Comparison of ENCODE assay signal across 9 mouse cellular contexts in genomic region chr6:88202921-88203690, GRCm38 (mm10). TPM values are rescaled to one million over a fixed set of nuclear protein-coding genes. Genes with fewer than 3 reads are reported as not detected.
DNase-seq lines count a peak whose midpoint lies in the region; ATAC-seq and TF ChIP-seq lines count a peak whose summit lies in the region.
"Had no signal": no experiment of that assay in that cellular context is flagged by ENCODE, and none has a peak within 500 bp of the region (broad histone marks: within the 10 kb centered on the region; RNA-seq: fewer than 3 reads in every experiment).

No protein-coding gene starts in this region.

- TF ChIP-seq EP300 in liver, embryonic 14.5 days (IDR thresholded peaks at IDR 0.05; ENCODE audit: low read depth): peak; percentile 64

- peak; percentile 57 to 72 (median 70) for DNase-seq in liver, embryonic 14.5 days (ENCODE audit: low read depth in 3 of 3, low spot score in 3 of 3)
- DNase-seq in spleen, adult 18-20 months: no peak
- no peak for DNase-seq in layer of hippocampus, postnatal 10 days (ENCODE audit: low spot score in 2 of 2)

- no peak for TF ChIP-seq CTCF in embryonic fibroblast, embryonic 13.5 days (IDR thresholded peaks at IDR 0.05; ENCODE audit: borderline replicate concordance, insufficient read depth, low read length)
- no peak for TF ChIP-seq CTCF in liver, embryonic 14.5 days (IDR thresholded peaks at IDR 0.05; ENCODE audit: low read depth)

- no peak overlapping the region for H3K27ac ChIP-seq in forebrain, embryonic 12.5 days
- no peak overlapping the region for H3K27ac ChIP-seq in forebrain, embryonic 16.5 days (ENCODE audit: low read length)
- H3K27ac ChIP-seq in embryonic fibroblast, embryonic 13.5 days (ENCODE audit: insufficient read depth, low read length): peak overlapping the region; percentile 86
- H3K27ac ChIP-seq in hindbrain, embryonic 16.5 days (ENCODE audit: low read depth, low read length): no peak overlapping the region
- H3K27ac ChIP-seq in liver, embryonic 14.5 days: no peak overlapping the region
- H3K27ac ChIP-seq in stomach, embryonic 14.5 days (ENCODE audit: low read length): no peak overlapping the region; the same call in 1 of the 2 replicates

- no peak for TF ChIP-seq POLR2A in embryonic fibroblast, embryonic 13.5 days (IDR thresholded peaks at IDR 0.05; ENCODE audit: low read depth, low read length)

- no peaks in the 10 kb centered on the region for H3K9me3 ChIP-seq in forebrain, embryonic 12.5 days
- no peaks in the 10 kb centered on the region for H3K9me3 ChIP-seq in forebrain, embryonic 16.5 days (ENCODE audit: control insufficient read depth, low read length)
- H3K9me3 ChIP-seq in hindbrain, embryonic 16.5 days (ENCODE audit: control insufficient read depth, low read length): no peaks in the 10 kb centered on the region
- H3K9me3 ChIP-seq in liver, embryonic 14.5 days (ENCODE audit: control insufficient read depth, low read length): no peaks in the 10 kb centered on the region
- H3K9me3 ChIP-seq in stomach, embryonic 14.5 days (ENCODE audit: control insufficient read depth, low read depth, low read length): no peaks in the 10 kb centered on the region

- H3K4me2 ChIP-seq in forebrain, embryonic 12.5 days: no peak overlapping the region
- H3K4me2 ChIP-seq in forebrain, embryonic 16.5 days (ENCODE audit: low read length): no peak overlapping the region
- 0 out of 2 replicates have a peak overlapping the region, but pooled peaks have one; percentile 15 for H3K4me2 ChIP-seq in hindbrain, embryonic 16.5 days (ENCODE audit: low read length)
- peak overlapping the region; percentile 23 for H3K4me2 ChIP-seq in liver, embryonic 14.5 days (ENCODE audit: low read depth)
- H3K4me2 ChIP-seq in stomach, embryonic 14.5 days (replicated peaks; ENCODE audit: low read depth, low read length): peak overlapping the region; percentile 22; the same call in 1 of the 2 replicates

- WGBS in forebrain, embryonic 12.5 days: 3% methylated on average over 24 of the region's 24 CpGs
- WGBS in forebrain, embryonic 16.5 days: 2% methylated on average over 24 of the region's 24 CpGs
- 4% methylated on average over 24 of the region's 24 CpGs for WGBS in hindbrain, embryonic 16.5 days
- WGBS in liver, embryonic 14.5 days (ENCODE audit: insufficient replicate concordance): 1% methylated on average over 24 of the region's 24 CpGs
- 1% methylated on average over 24 of the region's 24 CpGs for WGBS in stomach, embryonic 14.5 days

- no peak overlapping the region for H3K9ac ChIP-seq in forebrain, embryonic 12.5 days
- H3K9ac ChIP-seq in forebrain, embryonic 16.5 days (replicated peaks; ENCODE audit: low read depth, low read length): no peak overlapping the region
- H3K9ac ChIP-seq in hindbrain, embryonic 16.5 days (ENCODE audit: low read depth, low read length): no peak overlapping the region
- no peak overlapping the region for H3K9ac ChIP-seq in liver, embryonic 14.5 days (replicated peaks)
- no peak overlapping the region for H3K9ac ChIP-seq in stomach, embryonic 14.5 days (replicated peaks; ENCODE audit: low read depth, low read length)

- H3K4me1 ChIP-seq in forebrain, embryonic 12.5 days: peaks cover 25% of the 10 kb centered on the region
- H3K4me1 ChIP-seq in forebrain, embryonic 16.5 days (replicated peaks; ENCODE audit: control insufficient read depth, insufficient read depth, low read length): peaks cover 8% of the 10 kb centered on the region
- H3K4me1 ChIP-seq in embryonic fibroblast, embryonic 13.5 days (ENCODE audit: control insufficient read depth, insufficient read depth, low read length): peaks cover 9% of the 10 kb centered on the region; the same call in 1 of the 2 replicates
- peaks cover 5% of the 10 kb centered on the region for H3K4me1 ChIP-seq in hindbrain, embryonic 16.5 days (ENCODE audit: control insufficient read depth, insufficient read depth, low read depth, low read length)
- H3K4me1 ChIP-seq in liver, embryonic 14.5 days (replicated peaks; ENCODE audit: control insufficient read depth in 2 of 2, insufficient read depth in 2 of 2, low read length in 1 of 2): peaks cover 2 to 4% of the 10 kb centered on the region in 2 experiments; a peak in 2 of 4 replicates
- H3K4me1 ChIP-seq in stomach, embryonic 14.5 days (ENCODE audit: control insufficient read depth, insufficient read depth, low read length): peaks cover 16% of the 10 kb centered on the region

- H3K36me3 ChIP-seq in forebrain, embryonic 12.5 days (replicated peaks): no peaks in the 10 kb centered on the region
- H3K36me3 ChIP-seq in forebrain, embryonic 16.5 days (ENCODE audit: control insufficient read depth, insufficient read depth): no peaks in the 10 kb centered on the region
- no peaks in the 10 kb centered on the region for H3K36me3 ChIP-seq in hindbrain, embryonic 16.5 days (ENCODE audit: control insufficient read depth, insufficient read depth, low read length)
- no peaks in the 10 kb centered on the region for H3K36me3 ChIP-seq in liver, embryonic 14.5 days (replicated peaks; ENCODE audit: control insufficient read depth, insufficient read depth, low read depth)
- H3K36me3 ChIP-seq in stomach, embryonic 14.5 days (ENCODE audit: control insufficient read depth, insufficient read depth, low read length): no peaks in the 10 kb centered on the region

- peaks cover 99% of the 10 kb centered on the region for H3K27me3 ChIP-seq in forebrain, embryonic 12.5 days
- H3K27me3 ChIP-seq in forebrain, embryonic 16.5 days (replicated peaks; ENCODE audit: control insufficient read depth, insufficient read depth, low read length): peaks cover 88% of the 10 kb centered on the region
- H3K27me3 ChIP-seq in hindbrain, embryonic 16.5 days (replicated peaks; ENCODE audit: control insufficient read depth, insufficient read depth, low read length): peaks cover 57% of the 10 kb centered on the region
- peaks cover 63% of the 10 kb centered on the region for H3K27me3 ChIP-seq in liver, embryonic 14.5 days (ENCODE audit: control insufficient read depth, insufficient read depth, low read length)
- peaks cover 79% of the 10 kb centered on the region for H3K27me3 ChIP-seq in stomach, embryonic 14.5 days (ENCODE audit: control insufficient read depth, insufficient read depth, low read length)

- ATAC-seq in forebrain, embryonic 12.5 days (ENCODE audit: low FRiP score): 0 out of 2 replicates have a peak, but pooled peaks have one; percentile 21
- ATAC-seq in forebrain, embryonic 16.5 days: no peak
- ATAC-seq in hindbrain, embryonic 16.5 days: no peak
- peak; percentile 66 for ATAC-seq in liver, embryonic 14.5 days (ENCODE audit: insufficient read depth)
- no peak for ATAC-seq in stomach, embryonic 14.5 days (ENCODE audit: insufficient number of reproducible peaks, insufficient read depth, low FRiP score, low read depth)

- H3K4me3 ChIP-seq in forebrain, embryonic 12.5 days (replicated peaks): no peak overlapping the region
- H3K4me3 ChIP-seq in forebrain, embryonic 16.5 days (replicated peaks; ENCODE audit: low read length): no peak overlapping the region
- H3K4me3 ChIP-seq in embryonic fibroblast, embryonic 13.5 days (ENCODE audit: insufficient read depth, low read length): no peak overlapping the region
- no peak overlapping the region for H3K4me3 ChIP-seq in hindbrain, embryonic 16.5 days (ENCODE audit: low read length)
- no peak overlapping the region for H3K4me3 ChIP-seq in liver, embryonic 14.5 days (ENCODE audit: insufficient read depth in 1 of 2, low read depth in 2 of 2, low read length in 2 of 2)
- no peak overlapping the region for H3K4me3 ChIP-seq in stomach, embryonic 14.5 days (ENCODE audit: low read depth, low read length)

RNA-seq across cellular contexts. Expression of gene Gata2, which starts 9.4 kb away (rescaled TPM):
- polyA plus RNA-seq in forebrain, embryonic 12.5 days (2016; fragmentation: Nextera tagmentation; extraction: Ambion mirVana): 9.4 and 14.6 TPM in 2 replicates
- polyA plus RNA-seq in forebrain, embryonic 16.5 days (2015; fragmentation: Nextera tagmentation; extraction: Ambion mirVana): 1.8 TPM in 2 replicates
- 6.4 and 10.9 TPM in 2 replicates for polyA plus RNA-seq in embryonic fibroblast, embryonic 13.5 days (2011; ENCODE audit: insufficient read length, low read depth, missing spikeins)
- 14.1 and 18.0 TPM in 2 replicates for polyA plus RNA-seq in hindbrain, embryonic 16.5 days (2015; fragmentation: Nextera tagmentation; extraction: Ambion mirVana)
- 2.4 and 2.8 TPM in 2 replicates for polyA plus RNA-seq in liver, embryonic 14.5 days (2012; rRNA removed)
- polyA plus RNA-seq in liver, embryonic 14.5 days (2014; fragmentation: Nextera tagmentation; extraction: Ambion mirVana): 3.1 and 3.9 TPM in 2 replicates
- 3.3 and 3.5 TPM in 2 replicates for polyA plus RNA-seq in stomach, embryonic 14.5 days (2014; fragmentation: Nextera tagmentation; extraction: Ambion mirVana)
- total RNA-seq in layer of hippocampus, postnatal 10 days (2021): 1 to 10 TPM; 4.6 to 5.9 TPM

RNA-seq across cellular contexts. Expression of gene Dnajb8, which starts 19.0 kb away (rescaled TPM):
- not detected in 2 replicates for polyA plus RNA-seq in forebrain, embryonic 12.5 days (2016; fragmentation: Nextera tagmentation; extraction: Ambion mirVana)
- polyA plus RNA-seq in forebrain, embryonic 16.5 days (2015; fragmentation: Nextera tagmentation; extraction: Ambion mirVana): not detected in 2 replicates
- polyA plus RNA-seq in embryonic fibroblast, embryonic 13.5 days (2011; ENCODE audit: insufficient read length, low read depth, missing spikeins): not detected in 2 replicates
- not detected in 2 replicates for polyA plus RNA-seq in hindbrain, embryonic 16.5 days (2015; fragmentation: Nextera tagmentation; extraction: Ambion mirVana)
- polyA plus RNA-seq in liver, embryonic 14.5 days (2012; rRNA removed): not detected in 2 replicates
- not detected in 2 replicates for polyA plus RNA-seq in liver, embryonic 14.5 days (2014; fragmentation: Nextera tagmentation; extraction: Ambion mirVana)
- not detected in 2 replicates for polyA plus RNA-seq in stomach, embryonic 14.5 days (2014; fragmentation: Nextera tagmentation; extraction: Ambion mirVana)
- total RNA-seq in layer of hippocampus, postnatal 10 days (2021): not detected
- total RNA-seq: left cerebral cortex, postnatal 10 days had no signal

Comparison
In these comparisons a context has a peak if more than half of its experiments do, and no peak if none do; other contexts are left out.
1. ATAC-seq: peak in forebrain, embryonic 12.5 days (single experiment) and liver, embryonic 14.5 days (single experiment); none in forebrain, embryonic 16.5 days (single experiment), hindbrain, embryonic 16.5 days (single experiment) and stomach, embryonic 14.5 days (single experiment).
2. H3K4me2 ChIP-seq: peak in hindbrain, embryonic 16.5 days (single experiment), liver, embryonic 14.5 days (single experiment) and stomach, embryonic 14.5 days (single experiment); none in forebrain, embryonic 12.5 days (single experiment) and forebrain, embryonic 16.5 days (single experiment).
3. DNase-seq: peak in liver, embryonic 14.5 days (3 of 3); none in spleen, adult 18-20 months (0 of 2) and layer of hippocampus, postnatal 10 days (0 of 2).